Mouse (Mus musculus) ES-E14 (cell line): Measurements from ENCODE around the gene Ccdc107.

Source experiments
- MAFK ChIP-seq: IDR thresholded peaks from 2 replicates; pipeline ENCODE4 v1.6.1; 2014; ENCODE audit warnings: mild to moderate bottlenecking, low read depth, low read length, inconsistent platforms; ENCODE audit not compliant: insufficient read depth
- ZC3H11A ChIP-seq: IDR thresholded peaks from 2 replicates; pipeline ENCODE4 v1.6.1; 2012; ENCODE audit warnings: low read depth, mild to moderate bottlenecking, inconsistent platforms, low read length, borderline replicate concordance

GRCm38 (mm10) chr4:43456470-43456869 is 36.2 kb upstream of the Ccdc107 start:
- no peak for TF ChIP-seq ZC3H11A
- no peak for TF ChIP-seq MAFK
